Mouse (Mus musculus): ENCODE data around the gene Epha4. TPM values are rescaled to one million over a fixed set of nuclear protein-coding genes. Genes with fewer than 3 reads are reported as not detected.

Gene Epha4
- polyA plus RNA-seq, 1 experiment from 2014 or later: 37.3 TPM

- peak overlapping the region; percentile 30; the same call in 1 of the 2 replicates for H3K27ac ChIP-seq
- H3K9ac ChIP-seq: peak overlapping the region; percentile 35; the same call in 1 of the 2 replicates
- no peaks in the 10 kb centered on the region for H3K9me3 ChIP-seq
- H3K4me1 ChIP-seq (replicated peaks): peaks cover 24% of the 10 kb centered on the region
- peak overlapping the region; percentile 40 for H3K4me2 ChIP-seq
- H3K4me3 ChIP-seq: 0 out of 2 replicates have a peak overlapping the region, but pooled peaks have one; percentile 7
- ATAC-seq (ENCODE audit: low FRiP score): 0 out of 2 replicates have a peak, but pooled peaks have one; percentile 59
- 13% methylated on average over 16 of the region's 17 CpGs for WGBS
- H3K27me3 ChIP-seq: no peaks in the 10 kb centered on the region
- no peaks in the 10 kb centered on the region for H3K36me3 ChIP-seq
Measured at GRCm38 (mm10) chr1:77521640-77522539, 7.0 kb upstream of the Epha4 start.

DNA sequence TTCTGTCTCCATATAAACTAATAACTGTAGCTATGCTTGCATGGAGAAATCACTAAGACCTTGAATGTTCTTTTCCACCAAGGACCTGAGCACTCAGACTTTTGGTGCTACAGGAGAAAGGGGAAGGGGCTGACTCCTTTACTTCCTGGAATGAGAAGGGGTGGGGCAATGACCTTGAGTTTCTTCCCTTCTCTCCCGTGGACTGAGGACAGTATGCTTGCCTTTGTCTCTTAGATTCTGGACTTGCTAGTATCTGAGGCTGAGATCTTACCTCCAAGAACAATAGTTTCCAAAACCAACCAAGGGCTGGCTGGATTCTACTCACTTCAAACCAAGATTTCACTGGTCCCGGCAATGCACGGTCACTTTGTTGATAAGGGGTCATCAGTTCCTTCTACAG, 3.8 kb upstream of the Epha4 start:
- 88% methylated on average over 3 of the region's 3 CpGs for WGBS
- no peak for ATAC-seq (ENCODE audit: low FRiP score)

GRCm38 (mm10) chr1:77516203-77516991, 1.5 kb upstream of the Epha4 start:
- Histone ChIP-seq H3K27me3 (no peaks in the 10 kb centered on the region), H3K36me3 (no peaks in the 10 kb centered on the region), H3K4me3 (peak overlapping the region; percentile 69), H3K4me2 (peak overlapping the region; percentile 73), H3K4me1 (replicated peaks) (peaks cover 47% of the 10 kb centered on the region), H3K27ac (peak overlapping the region; percentile 79), H3K9me3 (no peaks in the 10 kb centered on the region), H3K9ac (peak overlapping the region; percentile 82)
- 1% methylated on average over 36 of the region's 36 CpGs for WGBS
- ATAC-seq (ENCODE audit: low FRiP score): peak; percentile 23; the same call in 1 of the 2 replicates

More for the DNA sequence above, 3.8 kb upstream of the Epha4 start:
- Histone ChIP-seq H3K4me3 (no peak overlapping the region), H3K36me3 (no peaks in the 10 kb centered on the region), H3K9me3 (no peaks in the 10 kb centered on the region), H3K4me2 (no peak overlapping the region), H3K4me1 (replicated peaks) (peaks cover 43% of the 10 kb centered on the region), H3K27ac (no peak overlapping the region), H3K27me3 (no peaks in the 10 kb centered on the region), H3K9ac (no peak overlapping the region)

DNA sequence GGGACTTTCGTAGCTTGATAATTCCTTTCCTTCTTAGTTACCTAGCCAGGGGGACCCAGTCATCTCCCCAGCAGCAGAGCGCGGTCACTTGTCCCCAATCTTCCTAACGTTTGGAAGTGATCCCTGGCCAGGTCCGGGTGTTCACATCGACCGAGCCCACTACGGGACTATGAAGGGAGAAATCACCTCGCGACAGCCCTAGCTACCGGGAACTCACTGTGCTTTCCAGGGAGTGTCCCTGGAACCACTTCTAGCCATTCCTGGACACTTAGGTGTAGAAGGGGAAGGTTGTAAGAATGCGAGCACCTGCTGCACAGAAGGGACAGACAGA, 728 bp upstream of the Epha4 start:
- no peaks in the 10 kb centered on the region for H3K9me3 ChIP-seq
- H3K4me3 ChIP-seq: peak overlapping the region; percentile 69
- 0% methylated on average over 12 of the region's 12 CpGs for WGBS
- H3K9ac ChIP-seq: peak overlapping the region; percentile 82
- H3K36me3 ChIP-seq: no peaks in the 10 kb centered on the region
- H3K27me3 ChIP-seq: no peaks in the 10 kb centered on the region
- ATAC-seq (ENCODE audit: low FRiP score): no peak
- peak overlapping the region; percentile 73 for H3K4me2 ChIP-seq
- peaks cover 49% of the 10 kb centered on the region for H3K4me1 ChIP-seq (replicated peaks)
- peak overlapping the region; percentile 79 for H3K27ac ChIP-seq

- Histone ChIP-seq H3K27ac (peak overlapping the region; percentile 92), H3K9ac (peak overlapping the region; percentile 82), H3K4me2 (peak overlapping the region; percentile 73), H3K4me3 (peak overlapping the region; percentile 69), H3K36me3 (no peaks in the 10 kb centered on the region), H3K9me3 (no peaks in the 10 kb centered on the region), H3K4me1 (replicated peaks) (peaks cover 57% of the 10 kb centered on the region), H3K27me3 (no peaks in the 10 kb centered on the region)
- peak; percentile 55 for ATAC-seq (ENCODE audit: low FRiP score)
- under 1% methylated on average over 45 of the region's 45 CpGs for WGBS
Measured at GRCm38 (mm10) chr1:77514325-77514962, 444 bp downstream of the Epha4 start.

DNA sequence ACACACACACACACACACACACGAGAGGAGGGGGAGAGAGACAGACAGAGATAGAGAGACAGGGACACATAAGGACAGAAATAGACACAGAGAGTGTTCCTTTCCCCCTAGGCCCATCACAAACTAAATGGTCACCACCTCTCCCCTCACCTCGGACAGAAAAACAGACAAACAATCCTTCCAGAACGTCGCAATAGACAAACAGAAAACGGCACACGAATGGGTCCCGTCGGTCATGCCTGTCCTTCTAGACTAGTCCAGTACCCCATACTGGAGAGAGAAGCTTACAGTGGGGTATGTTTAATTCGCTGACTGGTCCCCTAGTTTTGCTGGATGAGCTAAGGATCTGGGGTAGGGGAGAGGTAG, 946 bp downstream of the Epha4 start:
- peak overlapping the region; percentile 69 for H3K4me3 ChIP-seq

DNA sequence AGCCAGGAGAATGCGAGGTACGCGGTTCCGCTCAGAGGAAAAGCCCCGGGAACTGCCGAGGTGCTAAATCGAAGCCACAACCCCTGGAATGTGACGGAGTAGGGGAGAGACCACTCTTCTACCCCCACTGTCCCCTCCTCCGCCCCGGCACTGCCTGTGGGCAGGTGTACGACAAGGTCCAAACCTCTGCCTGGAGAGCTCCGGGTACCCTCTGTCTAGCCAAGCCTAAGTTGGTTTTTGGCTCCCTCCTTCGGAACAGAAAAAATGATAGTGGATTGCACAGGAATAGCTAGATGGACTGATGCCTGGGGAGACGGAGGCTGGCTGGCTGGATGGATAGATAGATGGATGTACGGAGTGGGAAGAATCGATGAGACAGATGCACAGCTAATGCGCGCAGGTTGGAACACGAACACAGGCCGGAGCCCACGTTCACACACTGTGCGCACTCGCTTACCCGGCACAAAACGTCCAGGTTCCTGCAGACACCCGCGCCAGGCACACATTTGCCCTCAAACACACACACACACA, 1.4 kb downstream of the Epha4 start:
- H3K9ac ChIP-seq: peak overlapping the region; percentile 82
- H3K27me3 ChIP-seq: no peaks in the 10 kb centered on the region
- peak overlapping the region; percentile 69 for H3K4me3 ChIP-seq
- ATAC-seq (ENCODE audit: low FRiP score): peak; percentile 49
- peak overlapping the region; percentile 92 for H3K27ac ChIP-seq
- no peaks in the 10 kb centered on the region for H3K9me3 ChIP-seq
- peaks cover 59% of the 10 kb centered on the region for H3K4me1 ChIP-seq (replicated peaks)
- under 1% methylated on average over 27 of the region's 27 CpGs for WGBS
- peak overlapping the region; percentile 73 for H3K4me2 ChIP-seq
- H3K36me3 ChIP-seq: no peaks in the 10 kb centered on the region

More for the DNA sequence above, 946 bp downstream of the Epha4 start:
- ATAC-seq (ENCODE audit: low FRiP score): no peak
- H3K36me3 ChIP-seq: no peaks in the 10 kb centered on the region
- peak overlapping the region; percentile 82 for H3K9ac ChIP-seq
- H3K27ac ChIP-seq: peak overlapping the region; percentile 92
- H3K4me2 ChIP-seq: peak overlapping the region; percentile 73
- 0% methylated on average over 9 of the region's 9 CpGs for WGBS
- H3K9me3 ChIP-seq: no peaks in the 10 kb centered on the region
- no peaks in the 10 kb centered on the region for H3K27me3 ChIP-seq
- peaks cover 59% of the 10 kb centered on the region for H3K4me1 ChIP-seq (replicated peaks)

- Histone ChIP-seq H3K9me3 (no peaks in the 10 kb centered on the region), H3K4me2 (peak overlapping the region; percentile 73), H3K27ac (peak overlapping the region; percentile 92), H3K36me3 (no peaks in the 10 kb centered on the region), H3K9ac (peak overlapping the region; percentile 82), H3K4me1 (replicated peaks) (peaks cover 62% of the 10 kb centered on the region), H3K4me3 (peak overlapping the region; percentile 69), H3K27me3 (no peaks in the 10 kb centered on the region)
- under 1% methylated on average over 20 of the region's 20 CpGs for WGBS
- ATAC-seq (ENCODE audit: low FRiP score): no peak
Measured at GRCm38 (mm10) chr1:77512431-77513195, 2.3 kb downstream of the Epha4 start.

DNA sequence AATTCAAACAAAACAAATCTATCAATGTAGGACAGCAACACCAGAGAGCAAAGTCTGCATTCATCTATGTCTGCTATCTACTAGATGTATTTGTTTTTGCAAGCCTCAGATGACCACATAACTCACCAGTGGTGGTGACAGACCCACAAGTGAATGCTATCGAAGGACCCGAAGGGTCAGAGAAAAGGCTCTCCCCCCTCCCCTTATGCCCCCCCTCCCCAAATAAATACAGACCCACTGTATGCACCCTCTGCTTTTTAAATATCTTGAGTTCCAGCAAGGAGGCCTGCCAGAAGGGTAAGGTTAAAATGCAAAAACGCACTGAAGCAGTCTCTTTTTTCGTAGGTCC, 2.9 kb downstream of the Epha4 start:
- no peaks in the 10 kb centered on the region for H3K9me3 ChIP-seq
- peaks cover 61% of the 10 kb centered on the region for H3K4me1 ChIP-seq (replicated peaks)
- peak overlapping the region; percentile 73 for H3K4me2 ChIP-seq
- H3K4me3 ChIP-seq: peak overlapping the region; percentile 69
- 5% methylated on average over 4 of the region's 4 CpGs for WGBS
- peak overlapping the region; percentile 92 for H3K27ac ChIP-seq
- peaks cover under 1% of the 10 kb centered on the region; the same call in 1 of the 2 replicates for H3K36me3 ChIP-seq
- ATAC-seq (ENCODE audit: low FRiP score): no peak
- no peaks in the 10 kb centered on the region for H3K27me3 ChIP-seq
- peak overlapping the region; percentile 82 for H3K9ac ChIP-seq

DNA sequence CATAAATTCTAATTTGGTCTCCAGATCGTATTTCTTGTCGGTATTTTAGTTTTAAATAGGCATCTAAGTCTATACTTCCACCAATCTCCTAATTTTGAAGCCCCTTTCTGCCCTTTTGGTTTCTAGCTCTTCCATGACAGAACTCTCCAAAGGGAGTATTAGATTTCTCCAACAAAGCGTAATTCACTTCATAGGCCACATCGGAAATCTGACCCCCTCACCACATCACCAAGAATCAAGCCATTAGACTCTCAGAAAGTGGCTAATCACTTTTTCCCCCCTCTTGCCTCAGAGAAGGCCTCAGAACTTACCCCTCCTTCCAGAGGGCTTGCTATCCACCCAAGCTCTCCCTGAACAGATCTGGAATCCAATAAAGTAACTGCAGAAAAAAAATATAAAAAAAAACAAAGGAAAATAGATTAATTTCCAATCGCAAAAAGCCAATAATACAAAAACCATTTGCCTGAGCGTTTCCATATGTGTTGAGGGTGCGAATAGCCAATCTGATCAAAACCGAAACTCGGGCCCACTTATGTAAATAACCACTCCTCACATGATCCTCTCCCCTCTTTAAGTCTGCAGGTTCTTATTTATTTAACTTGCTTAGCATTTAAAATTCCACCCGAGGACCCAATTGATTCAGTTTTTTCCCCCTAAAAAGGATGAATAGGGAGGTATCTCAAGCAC, 3.4 kb downstream of the Epha4 start:
- H3K36me3 ChIP-seq: peaks cover 6% of the 10 kb centered on the region; the same call in 1 of the 2 replicates
- peak overlapping the region; percentile 69 for H3K4me3 ChIP-seq
- H3K27ac ChIP-seq: peak overlapping the region; percentile 92
- no peaks in the 10 kb centered on the region for H3K9me3 ChIP-seq
- H3K27me3 ChIP-seq: no peaks in the 10 kb centered on the region
- H3K4me1 ChIP-seq (replicated peaks): peaks cover 61% of the 10 kb centered on the region
- WGBS: 29% methylated on average over 10 of the region's 10 CpGs
- peak overlapping the region; percentile 73 for H3K4me2 ChIP-seq
- no peak for ATAC-seq (ENCODE audit: low FRiP score)
- peak overlapping the region; percentile 82 for H3K9ac ChIP-seq

DNA sequence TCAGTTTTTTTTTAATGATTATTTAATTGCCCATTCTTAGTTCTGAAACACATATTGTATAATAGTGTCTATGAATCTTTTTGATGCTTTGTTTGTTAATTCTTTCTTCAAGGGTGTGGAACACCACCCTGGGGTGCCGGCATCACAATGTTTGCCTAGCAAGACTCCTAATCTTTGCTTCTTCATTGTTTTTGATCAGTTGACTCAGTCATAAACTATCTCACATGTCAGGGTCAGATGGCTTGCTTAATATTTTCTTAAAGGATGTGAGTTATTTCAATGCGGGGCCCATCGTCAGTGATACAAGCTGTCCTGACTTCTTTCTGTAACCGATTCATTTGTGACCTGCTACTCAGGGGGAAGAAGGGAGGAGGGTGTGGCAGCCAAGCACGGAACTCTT, 4.3 kb downstream of the Epha4 start:
- no peak overlapping the region for H3K27ac ChIP-seq
- H3K4me2 ChIP-seq: peak overlapping the region; percentile 73
- peak overlapping the region; percentile 82 for H3K9ac ChIP-seq
- H3K4me3 ChIP-seq: peak overlapping the region; percentile 69
- ATAC-seq (ENCODE audit: low FRiP score): no peak
- 35% methylated on average over 5 of the region's 5 CpGs for WGBS
- H3K9me3 ChIP-seq: no peaks in the 10 kb centered on the region
- H3K4me1 ChIP-seq (replicated peaks): peaks cover 65% of the 10 kb centered on the region
- H3K27me3 ChIP-seq: no peaks in the 10 kb centered on the region
- H3K36me3 ChIP-seq: peaks cover 9% of the 10 kb centered on the region
